Mouse (Mus musculus): ENCODE measurements around the gene Lrp2bp. TPM values are rescaled to one million over a fixed set of nuclear protein-coding genes. Genes with fewer than 3 reads are reported as not detected.
A peak's percentile ranks its signal among the peaks of the same experiment; 100 is the strongest.

Gene Lrp2bp
- 0.56 and 0.70 TPM in 2 replicates for polyA plus RNA-seq (2014; fragmentation: Nextera tagmentation; extraction: Ambion mirVana)

DNA sequence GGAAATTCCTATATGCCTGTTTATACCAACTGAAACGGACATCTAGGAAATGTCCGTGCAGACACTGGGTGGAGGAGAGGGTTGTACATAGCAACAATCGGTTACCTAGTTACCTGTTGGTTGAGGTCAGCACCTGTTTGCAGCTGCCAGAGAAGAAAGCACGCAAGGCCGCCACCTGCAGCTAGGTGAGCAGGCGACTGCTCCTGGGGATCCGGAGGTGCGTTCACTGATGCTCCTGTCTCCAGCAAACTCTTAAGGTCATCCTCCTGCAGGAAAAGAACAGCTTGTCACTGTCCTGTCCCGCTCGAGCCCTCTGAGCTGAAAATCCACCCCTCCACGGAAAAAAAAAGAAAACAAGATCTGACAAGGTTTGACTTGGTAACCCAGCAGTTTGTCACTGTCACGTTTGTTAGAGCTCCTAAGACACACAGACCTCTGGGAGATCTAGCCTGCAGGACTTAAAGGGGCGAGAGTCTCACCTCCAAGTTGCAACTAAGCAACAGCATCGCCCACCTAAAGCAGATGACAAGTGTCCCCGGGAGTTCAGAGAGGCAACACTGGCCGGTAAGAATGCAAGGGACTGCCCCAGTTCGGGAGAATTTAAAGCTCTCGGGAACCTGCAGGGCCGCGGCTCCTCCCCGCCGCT lies at the start of gene Lrp2bp:
TSS of gene Lrp2bp (plus strand) at position 166 of the 646 bp plus-strand sequence.
- H3K9ac ChIP-seq = peak within 1 kb of the TSS; percentile 86
- H3K4me1 ChIP-seq (replicated peaks; ENCODE audit: control insufficient read depth, insufficient read depth, low read length) = peaks cover 11% of the 10 kb centered on the region
- peak within 1 kb of the TSS; percentile 99 for H3K27ac ChIP-seq
- H3K27me3 ChIP-seq (ENCODE audit: control insufficient read depth, insufficient read depth, low read length) = no peaks in the 10 kb centered on the region
- peaks cover 26% of the 10 kb centered on the region for H3K36me3 ChIP-seq (replicated peaks; ENCODE audit: control insufficient read depth, insufficient read depth)
- DNase-seq (ENCODE audit: low spot score) = peak; percentile 29
- 0 out of 2 replicates have a peak, but pooled peaks have one; percentile 2 for ATAC-seq (ENCODE audit: low FRiP score)
- peak within 1 kb of the TSS; percentile 50 for H3K4me3 ChIP-seq (replicated peaks; ENCODE audit: low read length)
- no peaks in the 10 kb centered on the region for H3K9me3 ChIP-seq (ENCODE audit: control insufficient read depth, low read length)
- 3% methylated on average over 22 of the region's 22 CpGs for WGBS
- H3K4me2 ChIP-seq (replicated peaks) = peak within 1 kb of the TSS; percentile 72

DNA sequence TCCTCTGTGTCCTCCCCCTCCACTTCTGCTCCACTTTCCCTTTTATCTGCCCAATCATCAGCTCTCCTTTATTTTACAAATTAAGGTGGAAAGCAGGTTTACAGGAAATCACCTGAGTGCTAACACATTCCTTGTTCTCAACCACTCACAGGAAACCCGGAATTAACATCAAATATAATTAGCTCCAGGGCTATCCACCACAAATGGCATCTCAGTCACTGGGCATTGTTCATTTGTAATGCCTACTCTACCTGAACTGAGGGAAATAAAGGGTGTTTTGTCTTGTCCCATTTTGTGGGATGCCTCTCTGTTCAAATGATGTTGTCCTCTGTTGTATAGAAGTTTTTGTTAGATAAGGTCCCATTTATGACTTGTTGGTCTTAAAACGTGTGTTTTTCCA lies 48.5 kb upstream of the Lrp2bp start:
- WGBS = 49% methylated on average over 2 of the region's 2 CpGs
- no peak overlapping the region for H3K9ac ChIP-seq
- no peaks in the 10 kb centered on the region for H3K27me3 ChIP-seq (ENCODE audit: control insufficient read depth, insufficient read depth, low read length)
- DNase-seq (ENCODE audit: low spot score) (no peak), ATAC-seq (ENCODE audit: low FRiP score) (no peak)
- no peak overlapping the region for H3K4me2 ChIP-seq (replicated peaks)
- H3K9me3 ChIP-seq (ENCODE audit: control insufficient read depth, low read length) = no peaks in the 10 kb centered on the region
- H3K4me3 ChIP-seq (replicated peaks; ENCODE audit: low read length) = no peak overlapping the region
- H3K27ac ChIP-seq = no peak overlapping the region
- no peaks in the 10 kb centered on the region for H3K4me1 ChIP-seq (replicated peaks; ENCODE audit: control insufficient read depth, insufficient read depth, low read length)
- H3K36me3 ChIP-seq (replicated peaks; ENCODE audit: control insufficient read depth, insufficient read depth) = no peaks in the 10 kb centered on the region

GRCm38 (mm10) chr8:45970894-45971293 lies 28.2 kb upstream of the Lrp2bp start:
- ATAC-seq (ENCODE audit: low FRiP score) (no peak), DNase-seq (ENCODE audit: low spot score) (no peak)
- H3K4me1 ChIP-seq (replicated peaks; ENCODE audit: control insufficient read depth, insufficient read depth, low read length) = peaks cover 10% of the 10 kb centered on the region
- H3K4me3 ChIP-seq (replicated peaks; ENCODE audit: low read length) = no peak overlapping the region
- no peak overlapping the region for H3K9ac ChIP-seq
- H3K9me3 ChIP-seq (ENCODE audit: control insufficient read depth, low read length) = peaks cover 11% of the 10 kb centered on the region; the same call in 1 of the 2 replicates
- H3K4me2 ChIP-seq (replicated peaks) = no peak overlapping the region
- H3K36me3 ChIP-seq (replicated peaks; ENCODE audit: control insufficient read depth, insufficient read depth) = no peaks in the 10 kb centered on the region
- H3K27ac ChIP-seq = no peak overlapping the region
- 96% methylated on average over 12 of the region's 12 CpGs for WGBS
- H3K27me3 ChIP-seq (ENCODE audit: control insufficient read depth, insufficient read depth, low read length) = no peaks in the 10 kb centered on the region

GRCm38 (mm10) chr8:45973988-45974505 lies 25.1 kb upstream of the Lrp2bp start:
- 78% methylated on average over 8 of the region's 8 CpGs for WGBS
- H3K9ac ChIP-seq = no peak overlapping the region

GRCm38 (mm10) chr8:45975126-45975836 lies 23.8 kb upstream of the Lrp2bp start, which contains the start of the genes 1700029J07Rik and Ufsp2:
1700029J07Rik (minus strand) TSS chr8:45975252.
Ufsp2 (plus strand) TSS chr8:45975528.
- Histone ChIP-seq H3K9me3 (ENCODE audit: control insufficient read depth, low read length) (peaks cover 11% of the 10 kb centered on the region; the same call in 1 of the 2 replicates), H3K36me3 (replicated peaks; ENCODE audit: control insufficient read depth, insufficient read depth) (peaks cover 3% of the 10 kb centered on the region), H3K9ac (peak within 1 kb of the TSS; percentile 74), H3K4me1 (replicated peaks; ENCODE audit: control insufficient read depth, insufficient read depth, low read length) (peaks cover 14% of the 10 kb centered on the region), H3K4me2 (replicated peaks) (peak within 1 kb of the TSS; percentile 66), H3K27me3 (ENCODE audit: control insufficient read depth, insufficient read depth, low read length) (no peaks in the 10 kb centered on the region), H3K4me3 (replicated peaks; ENCODE audit: low read length) (peak within 1 kb of the TSS; percentile 60), H3K27ac (peak within 1 kb of the TSS; percentile 86)
- DNase-seq (ENCODE audit: low spot score) (peak; percentile 99), ATAC-seq (ENCODE audit: low FRiP score) (peak; percentile 99)
- under 1% methylated on average over 57 of the region's 57 CpGs for WGBS

More at GRCm38 (mm10) chr8:45973988-45974505, 25.1 kb upstream of the Lrp2bp start:
- H3K27me3 ChIP-seq (ENCODE audit: control insufficient read depth, insufficient read depth, low read length) = no peaks in the 10 kb centered on the region
- no peak for ATAC-seq (ENCODE audit: low FRiP score)
- no peak for DNase-seq (ENCODE audit: low spot score)
- H3K4me2 ChIP-seq (replicated peaks) = peak overlapping the region; percentile 66
- H3K36me3 ChIP-seq (replicated peaks; ENCODE audit: control insufficient read depth, insufficient read depth) = no peaks in the 10 kb centered on the region; the same call in 1 of the 2 replicates
- peaks cover 11% of the 10 kb centered on the region; the same call in 1 of the 2 replicates for H3K9me3 ChIP-seq (ENCODE audit: control insufficient read depth, low read length)
- no peak overlapping the region for H3K27ac ChIP-seq
- peaks cover 14% of the 10 kb centered on the region for H3K4me1 ChIP-seq (replicated peaks; ENCODE audit: control insufficient read depth, insufficient read depth, low read length)
- no peak overlapping the region for H3K4me3 ChIP-seq (replicated peaks; ENCODE audit: low read length)

DNA sequence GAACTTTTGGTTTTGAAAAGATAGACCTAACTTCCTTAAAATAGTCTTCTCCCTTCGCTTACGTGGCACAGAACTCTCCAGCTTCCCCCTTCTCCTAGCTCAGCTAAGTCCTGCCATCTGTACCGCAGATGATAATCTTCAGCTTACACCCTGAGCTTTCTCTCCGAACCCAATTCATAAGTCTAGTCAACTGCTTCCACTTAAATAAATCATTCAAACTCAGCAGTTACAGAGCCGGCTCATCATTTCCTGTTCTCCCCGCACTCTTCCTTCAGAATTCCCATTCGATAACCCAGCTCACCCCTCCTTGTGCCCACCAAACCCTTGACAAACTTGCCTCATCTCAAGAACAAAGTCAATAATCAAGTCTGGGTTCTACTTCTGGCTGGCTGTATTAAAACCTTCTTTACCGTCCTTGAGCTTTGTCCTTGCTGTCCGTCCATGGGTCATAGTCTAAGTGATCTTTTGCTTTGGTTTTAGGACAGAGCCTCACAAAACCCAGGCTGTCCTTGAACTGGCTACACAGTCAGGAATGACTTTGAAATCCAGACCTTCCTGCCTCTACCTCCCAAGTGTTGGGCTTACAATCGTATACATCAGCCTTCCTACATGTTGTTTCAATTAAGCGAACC lies 23.1 kb upstream of the Lrp2bp start:
- H3K4me3 ChIP-seq (replicated peaks; ENCODE audit: low read length) = peak overlapping the region; percentile 60
- H3K27me3 ChIP-seq (ENCODE audit: control insufficient read depth, insufficient read depth, low read length) = no peaks in the 10 kb centered on the region
- no peak for DNase-seq (ENCODE audit: low spot score)
- peaks cover 8% of the 10 kb centered on the region; the same call in 1 of the 2 replicates for H3K9me3 ChIP-seq (ENCODE audit: control insufficient read depth, low read length)
- 73% methylated on average over 11 of the region's 11 CpGs for WGBS
- H3K9ac ChIP-seq = peak overlapping the region; percentile 72
- ATAC-seq (ENCODE audit: low FRiP score) = no peak
- H3K27ac ChIP-seq = no peak overlapping the region
- H3K36me3 ChIP-seq (replicated peaks; ENCODE audit: control insufficient read depth, insufficient read depth) = peaks cover 8% of the 10 kb centered on the region
- H3K4me2 ChIP-seq (replicated peaks) = peak overlapping the region; percentile 66
- peaks cover 14% of the 10 kb centered on the region for H3K4me1 ChIP-seq (replicated peaks; ENCODE audit: control insufficient read depth, insufficient read depth, low read length)

- ATAC-seq (ENCODE audit: low FRiP score) = no peak
- Histone ChIP-seq H3K9me3 (ENCODE audit: control insufficient read depth, low read length) (no peaks in the 10 kb centered on the region), H3K4me3 (replicated peaks; ENCODE audit: low read length) (no peak overlapping the region), H3K27me3 (ENCODE audit: control insufficient read depth, insufficient read depth, low read length) (no peaks in the 10 kb centered on the region), H3K9ac (no peak overlapping the region), H3K36me3 (replicated peaks; ENCODE audit: control insufficient read depth, insufficient read depth) (peaks cover 50% of the 10 kb centered on the region), H3K4me2 (replicated peaks) (no peak overlapping the region), H3K4me1 (replicated peaks; ENCODE audit: control insufficient read depth, insufficient read depth, low read length) (no peaks in the 10 kb centered on the region), H3K27ac (no peak overlapping the region)
- WGBS = 89% methylated on average over 3 of the region's 3 CpGs
- DNase-seq (ENCODE audit: low spot score) = no peak
Observed at GRCm38 (mm10) chr8:45986665-45987064, 12.4 kb upstream of the Lrp2bp start.

- 75% methylated on average over 2 of the region's 2 CpGs for WGBS
- no peaks in the 10 kb centered on the region for H3K9me3 ChIP-seq (ENCODE audit: control insufficient read depth, low read length)
- H3K9ac ChIP-seq = no peak overlapping the region
- no peaks in the 10 kb centered on the region for H3K4me1 ChIP-seq (replicated peaks; ENCODE audit: control insufficient read depth, insufficient read depth, low read length)
- H3K27ac ChIP-seq = no peak overlapping the region
- H3K4me2 ChIP-seq (replicated peaks) = no peak overlapping the region
- H3K27me3 ChIP-seq (ENCODE audit: control insufficient read depth, insufficient read depth, low read length) = no peaks in the 10 kb centered on the region
- ATAC-seq (ENCODE audit: low FRiP score) (no peak), DNase-seq (ENCODE audit: low spot score) (no peak)
- H3K4me3 ChIP-seq (replicated peaks; ENCODE audit: low read length) = no peak overlapping the region
- H3K36me3 ChIP-seq (replicated peaks; ENCODE audit: control insufficient read depth, insufficient read depth) = peaks cover 35% of the 10 kb centered on the region
Observed at GRCm38 (mm10) chr8:45988189-45988588, 10.9 kb upstream of the Lrp2bp start.
